Mouse (Mus musculus): Measurements from ENCODE around the gene Klhdc4. TPM values are rescaled to one million over a fixed set of nuclear protein-coding genes. Genes with fewer than 3 reads are reported as not detected.

Klhdc4 gene
- polyA plus RNA-seq, 2 experiments: 15.6 to 17.0 TPM

GRCm38 (mm10) chr8:121856071-121856746 lies 26.8 kb upstream of the Klhdc4 start:
- no peak overlapping the region for H3K4me2 ChIP-seq (ENCODE audit: low read depth)
- no peak overlapping the region for H3K4me3 ChIP-seq (ENCODE audit: insufficient read depth in 1 of 2, low read depth in 2 of 2, low read length in 2 of 2)
- no peak overlapping the region for H3K9ac ChIP-seq (replicated peaks)
- H3K9me3 ChIP-seq (ENCODE audit: control insufficient read depth, low read length): no peaks in the 10 kb centered on the region
- no peak overlapping the region for H3K27ac ChIP-seq
- TF ChIP-seq EP300 (IDR thresholded peaks at IDR 0.05; ENCODE audit: low read depth): no peak
- TF ChIP-seq CTCF (IDR thresholded peaks at IDR 0.05; ENCODE audit: low read depth): no peak
- H3K27me3 ChIP-seq (ENCODE audit: control insufficient read depth, insufficient read depth, low read length): no peaks in the 10 kb centered on the region
- DNase-seq (ENCODE audit: low read depth in 3 of 3, low spot score in 3 of 3) (no peak), ATAC-seq (ENCODE audit: insufficient read depth) (no peak)
- no peaks in the 10 kb centered on the region for H3K36me3 ChIP-seq (replicated peaks; ENCODE audit: control insufficient read depth, insufficient read depth, low read depth)
- H3K4me1 ChIP-seq (replicated peaks; ENCODE audit: control insufficient read depth in 2 of 2, insufficient read depth in 2 of 2, low read length in 1 of 2): peaks cover 14% of the 10 kb centered on the region in 2 experiments
- 76% methylated on average over 14 of the region's 14 CpGs for whole genome bisulfite sequencing (ENCODE audit: insufficient replicate concordance)

GRCm38 (mm10) chr8:121853586-121853985 lies 24.2 kb upstream of the Klhdc4 start:
- H3K4me3 ChIP-seq (ENCODE audit: insufficient read depth in 1 of 2, low read depth in 2 of 2, low read length in 2 of 2): no peak overlapping the region
- H3K27me3 ChIP-seq (ENCODE audit: control insufficient read depth, insufficient read depth, low read length): no peaks in the 10 kb centered on the region
- H3K9me3 ChIP-seq (ENCODE audit: control insufficient read depth, low read length): no peaks in the 10 kb centered on the region
- H3K4me2 ChIP-seq (ENCODE audit: low read depth): no peak overlapping the region
- no peak overlapping the region for H3K27ac ChIP-seq
- DNase-seq (ENCODE audit: low read depth in 3 of 3, low spot score in 3 of 3) (no peak), ATAC-seq (ENCODE audit: insufficient read depth) (no peak)
- WGBS (ENCODE audit: insufficient replicate concordance): 58% methylated on average over 2 of the region's 2 CpGs
- TF ChIP-seq EP300 (IDR thresholded peaks at IDR 0.05; ENCODE audit: low read depth) (no peak), CTCF (IDR thresholded peaks at IDR 0.05; ENCODE audit: low read depth) (no peak)
- H3K9ac ChIP-seq (replicated peaks): no peak overlapping the region
- H3K36me3 ChIP-seq (replicated peaks; ENCODE audit: control insufficient read depth, insufficient read depth, low read depth): no peaks in the 10 kb centered on the region
- peaks cover 19 to 24% of the 10 kb centered on the region in 2 experiments for H3K4me1 ChIP-seq (replicated peaks; ENCODE audit: control insufficient read depth in 2 of 2, insufficient read depth in 2 of 2, low read length in 1 of 2)

- H3K4me1 ChIP-seq (replicated peaks; ENCODE audit: control insufficient read depth in 2 of 2, insufficient read depth in 2 of 2, low read length in 1 of 2): peaks cover 19 to 24% of the 10 kb centered on the region in 2 experiments
- H3K9me3 ChIP-seq (ENCODE audit: control insufficient read depth, low read length): no peaks in the 10 kb centered on the region
- 0 out of 2 replicates have a peak overlapping the region, but pooled peaks have one; percentile 23 for H3K9ac ChIP-seq (replicated peaks)
- ATAC-seq (ENCODE audit: insufficient read depth) (no peak), DNase-seq (ENCODE audit: low read depth in 3 of 3, low spot score in 3 of 3) (no peak)
- H3K4me3 ChIP-seq (ENCODE audit: insufficient read depth in 1 of 2, low read depth in 2 of 2, low read length in 2 of 2): no peak overlapping the region
- 11% methylated on average over 7 of the region's 7 CpGs for WGBS (ENCODE audit: insufficient replicate concordance)
- H3K27ac ChIP-seq: no peak overlapping the region
- H3K27me3 ChIP-seq (ENCODE audit: control insufficient read depth, insufficient read depth, low read length): no peaks in the 10 kb centered on the region
- no peak overlapping the region for H3K4me2 ChIP-seq (ENCODE audit: low read depth)
- no peak for TF ChIP-seq CTCF (IDR thresholded peaks at IDR 0.05; ENCODE audit: low read depth)
- no peaks in the 10 kb centered on the region for H3K36me3 ChIP-seq (replicated peaks; ENCODE audit: control insufficient read depth, insufficient read depth, low read depth)
These were observed 23.1 kb upstream of the Klhdc4 start for GRCm38 (mm10) chr8:121852464-121852863.

GRCm38 (mm10) chr8:121851716-121852115 lies 22.3 kb upstream of the Klhdc4 start:
- peak overlapping the region; percentile 54 for H3K4me2 ChIP-seq (ENCODE audit: low read depth)
- H3K4me3 ChIP-seq (ENCODE audit: insufficient read depth in 1 of 2, low read depth in 2 of 2, low read length in 2 of 2): no peak overlapping the region
- TF ChIP-seq CTCF (IDR thresholded peaks at IDR 0.05; ENCODE audit: low read depth): no peak
- no peak for TF ChIP-seq EP300 (IDR thresholded peaks at IDR 0.05; ENCODE audit: low read depth)
- H3K9me3 ChIP-seq (ENCODE audit: control insufficient read depth, low read length): no peaks in the 10 kb centered on the region
- no peak for DNase-seq (ENCODE audit: low read depth in 3 of 3, low spot score in 3 of 3)
- peaks cover 19 to 24% of the 10 kb centered on the region in 2 experiments for H3K4me1 ChIP-seq (replicated peaks; ENCODE audit: control insufficient read depth in 2 of 2, insufficient read depth in 2 of 2, low read length in 1 of 2)
- H3K27me3 ChIP-seq (ENCODE audit: control insufficient read depth, insufficient read depth, low read length): no peaks in the 10 kb centered on the region
- H3K9ac ChIP-seq (replicated peaks): peak overlapping the region; percentile 63
- no peak for ATAC-seq (ENCODE audit: insufficient read depth)
- no peak overlapping the region; the same call in 1 of the 2 replicates for H3K27ac ChIP-seq
- WGBS (ENCODE audit: insufficient replicate concordance): 44% methylated on average over 7 of the region's 7 CpGs
- H3K36me3 ChIP-seq (replicated peaks; ENCODE audit: control insufficient read depth, insufficient read depth, low read depth): no peaks in the 10 kb centered on the region

GRCm38 (mm10) chr8:121850821-121851470 lies 21.6 kb upstream of the Klhdc4 start:
- Histone ChIP-seq H3K4me1 (replicated peaks; ENCODE audit: control insufficient read depth in 2 of 2, insufficient read depth in 2 of 2, low read length in 1 of 2) (peaks cover 19 to 24% of the 10 kb centered on the region in 2 experiments), H3K27me3 (ENCODE audit: control insufficient read depth, insufficient read depth, low read length) (no peaks in the 10 kb centered on the region), H3K36me3 (replicated peaks; ENCODE audit: control insufficient read depth, insufficient read depth, low read depth) (no peaks in the 10 kb centered on the region), H3K4me3 (ENCODE audit: insufficient read depth in 1 of 2, low read depth in 2 of 2, low read length in 2 of 2) (peak overlapping the region; percentile 9 to 15; a peak in 3 of 4 replicates), H3K9ac (replicated peaks) (peak overlapping the region; percentile 63), H3K9me3 (ENCODE audit: control insufficient read depth, low read length) (no peaks in the 10 kb centered on the region), H3K27ac (peak overlapping the region; percentile 58), H3K4me2 (ENCODE audit: low read depth) (peak overlapping the region; percentile 54)
- WGBS (ENCODE audit: insufficient replicate concordance): 3% methylated on average over 24 of the region's 24 CpGs
- ATAC-seq (ENCODE audit: insufficient read depth) (peak; percentile 85), DNase-seq (ENCODE audit: low read depth in 3 of 3, low spot score in 3 of 3) (peak; percentile 89 to 94 (median 91))
- TF ChIP-seq EP300 (IDR thresholded peaks at IDR 0.05; ENCODE audit: low read depth): peak; percentile 88
- peak; percentile 100 for TF ChIP-seq CTCF (IDR thresholded peaks at IDR 0.05; ENCODE audit: low read depth)

Data from liver, embryonic 14.5 days (tissue).